Mouse (Mus musculus) liver, adult 2 months (tissue): Measurements from ENCODE around the gene Olfr1053. TPM values are rescaled to one million over a fixed set of nuclear protein-coding genes. Genes with fewer than 3 reads are reported as not detected.

Experiments
- polyA plus RNA-seq: library from polyadenylated mRNA; depleted of rRNA; stranded (reverse); fragments of >200 nt; gene quantifications from 2 replicates; pipeline ENCODE4 v1.2.3, GENCODE M21; 2012; rRNA removed
- total RNA-seq: library from RNA; depleted of rRNA; stranded (reverse); fragments of >200 nt; gene quantifications from 2 replicates; pipeline ENCODE4 v1.2.3, GENCODE M21; 2014; rRNA removed

Gene Olfr1053
- total and polyA plus RNA-seq, 2 experiments = not detected

Other genes starting within 250 kb of the Olfr1053 start
- not detected in 2 replicates for gene Olfr1036, start 241.3 kb downstream of the Olfr1053 start, total RNA-seq
- gene Olfr1036, start 241.3 kb downstream of the Olfr1053 start, polyA plus RNA-seq = not detected in 2 replicates
- gene Olfr1037, start 227.9 kb downstream of the Olfr1053 start, total RNA-seq = not detected in 2 replicates
- gene Olfr1037, start 227.9 kb downstream of the Olfr1053 start, polyA plus RNA-seq = not detected in 2 replicates
- gene Olfr1039, start 179.4 kb downstream of the Olfr1053 start, total RNA-seq = not detected in 2 replicates
- not detected in 2 replicates for gene Olfr1039, start 179.4 kb downstream of the Olfr1053 start, polyA plus RNA-seq
- not detected in 2 replicates for gene Olfr1040, start 168.6 kb downstream of the Olfr1053 start, total RNA-seq
- not detected in 2 replicates for gene Olfr1040, start 168.6 kb downstream of the Olfr1053 start, polyA plus RNA-seq
- gene Olfr1042, start 153.4 kb downstream of the Olfr1053 start, total RNA-seq = not detected in 2 replicates
- not detected in 2 replicates for gene Olfr1042, start 153.4 kb downstream of the Olfr1053 start, polyA plus RNA-seq
- not detected in 2 replicates for gene Olfr1043, start 147.8 kb downstream of the Olfr1053 start, total RNA-seq
- gene Olfr1043, start 147.8 kb downstream of the Olfr1053 start, polyA plus RNA-seq = not detected in 2 replicates
- gene Olfr1044, start 137.5 kb downstream of the Olfr1053 start, total RNA-seq = not detected in 2 replicates
- gene Olfr1044, start 137.5 kb downstream of the Olfr1053 start, polyA plus RNA-seq = not detected in 2 replicates
- not detected in 2 replicates for gene Olfr52, start 129.6 kb downstream of the Olfr1053 start, total RNA-seq
- not detected in 2 replicates for gene Olfr52, start 129.6 kb downstream of the Olfr1053 start, polyA plus RNA-seq
- gene Olfr1045, start 112.3 kb downstream of the Olfr1053 start, total RNA-seq = not detected in 2 replicates
- not detected in 2 replicates for gene Olfr1045, start 112.3 kb downstream of the Olfr1053 start, polyA plus RNA-seq
- gene Olfr1046, start 96.0 kb downstream of the Olfr1053 start, total RNA-seq = not detected in 2 replicates
- not detected in 2 replicates for gene Olfr1046, start 96.0 kb downstream of the Olfr1053 start, polyA plus RNA-seq
- gene Olfr1047, start 83.9 kb downstream of the Olfr1053 start, total RNA-seq = not detected in 2 replicates
- gene Olfr1047, start 83.9 kb downstream of the Olfr1053 start, polyA plus RNA-seq = not detected in 2 replicates
- gene Olfr1048, start 75.0 kb downstream of the Olfr1053 start, total RNA-seq = not detected in 2 replicates
- not detected in 2 replicates for gene Olfr1048, start 75.0 kb downstream of the Olfr1053 start, polyA plus RNA-seq
- gene Olfr1049, start 57.0 kb downstream of the Olfr1053 start, total RNA-seq = not detected in 2 replicates
- not detected in 2 replicates for gene Olfr1049, start 57.0 kb downstream of the Olfr1053 start, polyA plus RNA-seq
- gene Olfr1051, start 36.2 kb downstream of the Olfr1053 start, total RNA-seq = not detected in 2 replicates
- not detected in 2 replicates for gene Olfr1051, start 36.2 kb downstream of the Olfr1053 start, polyA plus RNA-seq
- gene Olfr1052, start 22.8 kb downstream of the Olfr1053 start, total RNA-seq = not detected in 2 replicates
- gene Olfr1052, start 22.8 kb downstream of the Olfr1053 start, polyA plus RNA-seq = not detected in 2 replicates
- not detected in 2 replicates for gene Olfr1054, start 20.1 kb upstream of the Olfr1053 start, total RNA-seq
- gene Olfr1054, start 20.1 kb upstream of the Olfr1053 start, polyA plus RNA-seq = not detected in 2 replicates
- not detected in 2 replicates for gene Olfr1055, start 35.0 kb upstream of the Olfr1053 start, total RNA-seq
- gene Olfr1055, start 35.0 kb upstream of the Olfr1053 start, polyA plus RNA-seq = not detected in 2 replicates
- not detected in 2 replicates for gene Olfr1056, start 47.2 kb upstream of the Olfr1053 start, total RNA-seq
- gene Olfr1056, start 47.2 kb upstream of the Olfr1053 start, polyA plus RNA-seq = not detected in 2 replicates
- not detected in 2 replicates for gene Olfr1057, start 63.1 kb upstream of the Olfr1053 start, total RNA-seq
- not detected in 2 replicates for gene Olfr1057, start 63.1 kb upstream of the Olfr1053 start, polyA plus RNA-seq
- gene Olfr1058, start 73.3 kb upstream of the Olfr1053 start, total RNA-seq = not detected in 2 replicates
- not detected in 2 replicates for gene Olfr1058, start 73.3 kb upstream of the Olfr1053 start, polyA plus RNA-seq
- gene Olfr1061, start 98.8 kb upstream of the Olfr1053 start, total RNA-seq = not detected in 2 replicates
- gene Olfr1061, start 98.8 kb upstream of the Olfr1053 start, polyA plus RNA-seq = not detected in 2 replicates
- gene Olfr1062, start 111.5 kb upstream of the Olfr1053 start, total RNA-seq = not detected in 2 replicates
- not detected in 2 replicates for gene Olfr1062, start 111.5 kb upstream of the Olfr1053 start, polyA plus RNA-seq
- not detected in 2 replicates for gene Olfr1065, start 135.3 kb upstream of the Olfr1053 start, total RNA-seq
- gene Olfr1065, start 135.3 kb upstream of the Olfr1053 start, polyA plus RNA-seq = not detected in 2 replicates
- gene Olfr1066, start 141.0 kb upstream of the Olfr1053 start, total RNA-seq = not detected in 2 replicates
- gene Olfr1066, start 141.0 kb upstream of the Olfr1053 start, polyA plus RNA-seq = not detected in 2 replicates
- gene Olfr228, start 172.1 kb upstream of the Olfr1053 start, total RNA-seq = not detected in 2 replicates
- not detected in 2 replicates for gene Olfr228, start 172.1 kb upstream of the Olfr1053 start, polyA plus RNA-seq
- gene Olfr1076, start 193.2 kb upstream of the Olfr1053 start, total RNA-seq = not detected in 2 replicates
- gene Olfr1076, start 193.2 kb upstream of the Olfr1053 start, polyA plus RNA-seq = not detected in 2 replicates
- gene Olfr1079, start 227.2 kb upstream of the Olfr1053 start, total RNA-seq = not detected in 2 replicates
- not detected in 2 replicates for gene Olfr1079, start 227.2 kb upstream of the Olfr1053 start, polyA plus RNA-seq
- not detected in 2 replicates for gene Olfr1080, start 243.0 kb upstream of the Olfr1053 start, total RNA-seq
- gene Olfr1080, start 243.0 kb upstream of the Olfr1053 start, polyA plus RNA-seq = not detected in 2 replicates